Mouse (Mus musculus) ES-Bruce4 (cell line): Measurements from ENCODE around the gene Ebna1bp2. TPM values are rescaled to one million over a fixed set of nuclear protein-coding genes. Genes with fewer than 3 reads are reported as not detected.

ENCODE experiments used
- H3K27ac ChIP-seq: 2 replicates; pipeline ENCODE4 v1.5.1; 2012; ENCODE audit warnings: low read length, inconsistent platforms; ENCODE audit not compliant: insufficient read depth
- H3K27me3 ChIP-seq: 2 replicates; pipeline ENCODE4 v1.6.1; 2012; ENCODE audit warnings: mild to moderate bottlenecking, low read length, inconsistent platforms; ENCODE audit not compliant: control insufficient read depth, poor library complexity, insufficient read depth, severe bottlenecking
- H3K36me3 ChIP-seq: 2 replicates; pipeline ENCODE4 v1.6.1; 2012; ENCODE audit warnings: inconsistent platforms, mild to moderate bottlenecking, low read length, moderate library complexity; ENCODE audit not compliant: control insufficient read depth, poor library complexity, insufficient read depth, severe bottlenecking
- H3K4me1 ChIP-seq: one replicate; pipeline ENCODE4 v1.8.1; 2011; ENCODE audit warnings: low read length; ENCODE audit not compliant: control insufficient read depth, insufficient read depth
- H3K4me3 ChIP-seq: 2 replicates; pipeline ENCODE4 v1.5.1; 2011; ENCODE audit warnings: low read depth, mild to moderate bottlenecking, low read length
- H3K9ac ChIP-seq: 2 replicates; pipeline ENCODE4 v1.6.1; 2012; ENCODE audit warnings: low read depth, mild to moderate bottlenecking, inconsistent platforms; ENCODE audit not compliant: poor library complexity, severe bottlenecking
- H3K9me3 ChIP-seq: replicated peaks from 2 replicates; pipeline ENCODE4 v1.6.1; 2012; ENCODE audit warnings: mild to moderate bottlenecking, low read length, inconsistent platforms; ENCODE audit not compliant: control insufficient read depth, poor library complexity, insufficient read depth, severe bottlenecking
- CTCF ChIP-seq: IDR thresholded peaks from one replicate; pipeline ENCODE4 v1.8.1; 2011; ENCODE audit warnings: low read depth, low read length
- EP300 ChIP-seq: IDR thresholded peaks from 2 replicates; pipeline ENCODE4 v1.6.1; 2011; ENCODE audit warnings: low read depth, low read length; ENCODE audit not compliant: insufficient read depth
- POLR2A ChIP-seq: IDR thresholded peaks from one replicate; pipeline ENCODE4 v1.8.1; 2011; ENCODE audit warnings: low read length; ENCODE audit not compliant: insufficient read depth
- polyA plus RNA-seq: library from polyadenylated mRNA; stranded (reverse); fragments of >200 nt; gene quantifications from 2 replicates; pipeline ENCODE4 v1.2.4, GENCODE M21; 2011; ENCODE audit warnings: low read depth; ENCODE audit not compliant: missing spikeins, insufficient read depth, insufficient read length

Ebna1bp2 gene
- polyA plus RNA-seq, 1 experiment = 126 TPM

DNA sequence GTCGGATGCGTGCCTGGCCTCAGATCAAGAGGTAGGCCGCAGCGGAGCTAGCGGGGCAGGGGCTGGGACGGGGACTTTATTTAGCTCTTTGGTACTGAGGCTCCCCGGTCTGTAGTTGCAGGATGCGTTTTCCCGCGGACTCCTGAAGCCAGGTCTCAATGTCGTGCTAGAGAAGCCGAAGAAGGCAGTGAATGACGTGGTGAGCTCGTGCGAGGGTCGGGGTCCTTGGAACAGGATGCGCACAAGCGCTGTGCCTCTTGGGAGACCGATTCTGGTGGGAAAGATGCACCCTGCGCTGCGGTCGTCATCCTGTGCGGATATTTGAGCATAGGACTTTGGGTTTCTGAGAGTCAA lies 345 bp downstream of the Ebna1bp2 start:
- H3K27ac ChIP-seq = no peak overlapping the region
- H3K9ac ChIP-seq = peak overlapping the region; percentile 73
- H3K27me3 ChIP-seq = no peaks in the 10 kb centered on the region
- H3K36me3 ChIP-seq = peaks cover 28% of the 10 kb centered on the region
- peak overlapping the region; percentile 93 for H3K4me3 ChIP-seq
- no peaks in the 10 kb centered on the region for H3K4me1 ChIP-seq
- no peak for TF ChIP-seq CTCF
- TF ChIP-seq EP300 = no peak
- no peak for TF ChIP-seq POLR2A
- no peaks in the 10 kb centered on the region for H3K9me3 ChIP-seq

- Histone ChIP-seq H3K27me3 (no peaks in the 10 kb centered on the region), H3K4me1 (no peaks in the 10 kb centered on the region), H3K9ac (peak overlapping the region; percentile 73)
These were observed 1.2 kb downstream of the Ebna1bp2 start for GRCm38 (mm10) chr4:118621781-118622180.

GRCm38 (mm10) chr4:118630261-118630660 lies 9.7 kb downstream of the Ebna1bp2 start:
- H3K9me3 ChIP-seq = no peaks in the 10 kb centered on the region
- peaks cover 28% of the 10 kb centered on the region for H3K36me3 ChIP-seq
- no peaks in the 10 kb centered on the region for H3K4me1 ChIP-seq
- no peak for TF ChIP-seq EP300
- TF ChIP-seq CTCF = no peak
- TF ChIP-seq POLR2A = no peak
- H3K27ac ChIP-seq = no peak overlapping the region
- H3K4me3 ChIP-seq = no peak overlapping the region
- no peaks in the 10 kb centered on the region for H3K27me3 ChIP-seq
- no peak overlapping the region for H3K9ac ChIP-seq

More at GRCm38 (mm10) chr4:118621781-118622180, 1.2 kb downstream of the Ebna1bp2 start:
- H3K9me3 ChIP-seq = no peaks in the 10 kb centered on the region
- H3K36me3 ChIP-seq = peaks cover 36% of the 10 kb centered on the region
- TF ChIP-seq CTCF (no peak), EP300 (no peak), POLR2A (no peak)
- H3K4me3 ChIP-seq = peak overlapping the region; percentile 36; the same call in 1 of the 2 replicates
- no peak overlapping the region for H3K27ac ChIP-seq

DNA sequence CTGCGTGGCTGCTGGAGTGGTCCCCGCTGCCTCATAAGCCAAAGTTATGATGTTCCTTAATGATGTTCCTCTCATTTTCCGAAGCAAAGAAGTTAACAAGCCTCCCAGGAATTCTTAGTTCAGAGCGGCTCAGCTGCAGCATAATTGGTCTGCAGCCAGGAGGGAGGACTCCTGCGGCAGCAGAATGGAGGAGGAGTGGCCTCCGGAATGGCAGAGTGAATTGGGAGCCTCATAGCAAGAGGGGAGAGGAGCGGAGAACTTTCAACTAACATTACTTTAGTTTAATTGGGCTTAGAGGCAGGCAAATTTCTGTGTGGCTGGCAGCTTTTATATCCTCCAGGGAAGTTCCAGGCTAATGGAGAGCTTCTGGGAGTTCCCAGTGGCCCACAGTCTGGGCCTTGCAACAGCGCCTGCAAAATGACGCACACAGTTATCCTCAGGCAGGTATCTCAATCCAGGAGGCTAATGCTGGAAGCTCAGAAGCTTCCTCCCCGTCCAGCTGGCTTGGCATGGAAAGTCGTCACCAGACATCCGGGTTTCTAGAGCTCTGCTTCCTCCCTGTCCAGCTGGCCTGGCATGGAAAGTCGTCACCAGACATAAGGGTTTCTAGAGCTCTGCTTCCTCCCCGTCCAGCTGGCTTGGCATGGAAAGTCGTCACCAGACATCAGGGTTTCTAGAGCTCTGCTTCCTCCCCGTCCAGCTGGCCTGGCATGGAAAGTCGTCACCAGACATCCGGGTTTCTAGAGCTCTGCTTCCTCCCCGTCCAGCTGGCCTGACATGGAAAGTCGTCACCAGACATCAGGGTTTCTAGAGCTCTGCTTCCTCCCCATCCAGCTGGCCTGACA lies 22.0 kb downstream of the Ebna1bp2 start:
- Histone ChIP-seq H3K4me1 (no peaks in the 10 kb centered on the region), H3K4me3 (no peak overlapping the region), H3K36me3 (no peaks in the 10 kb centered on the region), H3K9ac (no peak overlapping the region), H3K9me3 (no peaks in the 10 kb centered on the region), H3K27me3 (no peaks in the 10 kb centered on the region), H3K27ac (no peak overlapping the region)
- TF ChIP-seq POLR2A = no peak
- no peak for TF ChIP-seq CTCF
- no peak for TF ChIP-seq EP300

- no peak overlapping the region for H3K27ac ChIP-seq
- H3K27me3 ChIP-seq = no peaks in the 10 kb centered on the region
- H3K4me3 ChIP-seq = no peak overlapping the region
- no peaks in the 10 kb centered on the region for H3K4me1 ChIP-seq
- TF ChIP-seq CTCF (peak; percentile 87), EP300 (no peak)
- H3K36me3 ChIP-seq = no peaks in the 10 kb centered on the region
- no peaks in the 10 kb centered on the region for H3K9me3 ChIP-seq
- no peak overlapping the region for H3K9ac ChIP-seq
These were observed 24.6 kb downstream of the Ebna1bp2 start for GRCm38 (mm10) chr4:118645234-118645633.

DNA sequence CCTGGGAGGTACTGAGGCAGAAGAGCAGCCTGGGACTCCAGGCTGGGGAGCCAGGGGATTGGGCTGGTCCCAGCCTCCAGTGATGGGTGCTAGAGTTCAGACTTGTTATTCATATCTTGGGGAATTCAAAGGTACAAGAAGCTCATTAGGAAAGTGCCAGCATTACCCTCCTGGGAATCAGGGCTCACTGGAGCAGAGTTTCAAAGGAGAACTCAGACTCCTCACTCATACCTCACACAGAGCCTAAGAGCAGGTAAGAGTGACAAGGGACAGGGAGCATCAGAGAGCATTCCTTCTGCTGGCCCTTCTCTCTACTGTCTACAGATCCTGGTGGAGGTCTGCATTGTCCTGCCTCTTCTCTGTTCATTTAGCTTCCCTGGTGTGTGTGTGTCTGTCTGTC lies 38.1 kb downstream of the Ebna1bp2 start, which contains the start of gene Olfr62:
Gene Olfr62 (plus strand): TSS at position 301 of the 400 bp plus-strand sequence.
- no peak within 1 kb of the TSS for H3K9ac ChIP-seq
- TF ChIP-seq POLR2A = no peak
- no peak for TF ChIP-seq CTCF
- no peak for TF ChIP-seq EP300
- H3K9me3 ChIP-seq = no peaks in the 10 kb centered on the region
- H3K4me3 ChIP-seq = no peak within 1 kb of the TSS
- H3K4me1 ChIP-seq = no peaks in the 10 kb centered on the region
- H3K27ac ChIP-seq = no peak within 1 kb of the TSS
- H3K36me3 ChIP-seq = no peaks in the 10 kb centered on the region
- no peaks in the 10 kb centered on the region for H3K27me3 ChIP-seq

Other genes with a start within 250 kb of the Ebna1bp2 start
- 16.0 and 17.2 TPM in 2 replicates for gene Szt2, start 211.5 kb upstream of the Ebna1bp2 start, polyA plus RNA-seq
- gene Med8, start 211.5 kb upstream of the Ebna1bp2 start, polyA plus RNA-seq = 76.1 and 87.3 TPM in 2 replicates
- gene Elovl1, start 192.7 kb upstream of the Ebna1bp2 start, polyA plus RNA-seq = 53.5 and 63.2 TPM in 2 replicates
- 216 and 224 TPM in 2 replicates for gene Cdc20, start 183.4 kb upstream of the Ebna1bp2 start, polyA plus RNA-seq
- gene Mpl, start 163.3 kb upstream of the Ebna1bp2 start, polyA plus RNA-seq = not detected in 2 replicates
- gene Tie1, start 130.7 kb upstream of the Ebna1bp2 start, polyA plus RNA-seq = 0.19 and 0.26 TPM in 2 replicates
- gene 2610528J11Rik, start 93.8 kb upstream of the Ebna1bp2 start, polyA plus RNA-seq = 19.5 and 20.0 TPM in 2 replicates
- gene Tmem125, start 76.8 kb upstream of the Ebna1bp2 start, polyA plus RNA-seq = 9.7 and 11.9 TPM in 2 replicates
- not detected in 2 replicates for gene Cfap57, start within 50 bp of the Ebna1bp2 start, polyA plus RNA-seq
- not detected in 2 replicates for gene Olfr62, start 38.2 kb downstream of the Ebna1bp2 start, polyA plus RNA-seq
- gene Olfr1342, start 72.0 kb downstream of the Ebna1bp2 start, polyA plus RNA-seq = 0.27 and 0.40 TPM in 2 replicates
- not detected in 2 replicates for gene Olfr1341, start 82.7 kb downstream of the Ebna1bp2 start, polyA plus RNA-seq
- gene Olfr1340, start 99.3 kb downstream of the Ebna1bp2 start, polyA plus RNA-seq = not detected in 2 replicates
- gene Olfr1339, start 111.4 kb downstream of the Ebna1bp2 start, polyA plus RNA-seq = not detected in 2 replicates
- not detected in 2 replicates for gene Olfr1338, start 137.9 kb downstream of the Ebna1bp2 start, polyA plus RNA-seq
- gene Olfr1337, start 161.8 kb downstream of the Ebna1bp2 start, polyA plus RNA-seq = not detected in 2 replicates
- not detected in 2 replicates for gene Olfr1335, start 189.1 kb downstream of the Ebna1bp2 start, polyA plus RNA-seq
- not detected in 2 replicates for gene Olfr1333, start 215.5 kb downstream of the Ebna1bp2 start, polyA plus RNA-seq
- gene Olfr1331, start 243.8 kb downstream of the Ebna1bp2 start, polyA plus RNA-seq = not detected in 2 replicates